Mouse (Mus musculus) cerebellum, adult 2 months (tissue): ENCODE measurements around the gene Mical3.

Experiments used
- CTCF ChIP-seq: fragments of 200-500 bp; IDR thresholded peaks from 2 replicates; pipeline ENCODE4 v1.5.1; 2011; ENCODE audit warnings: low read depth, mild to moderate bottlenecking, control low read depth, low read length, moderate library complexity, borderline replicate concordance; ENCODE audit not compliant: insufficient read depth
- POLR2A ChIP-seq: fragments of 200-500 bp; IDR thresholded peaks from 2 replicates; pipeline ENCODE4 v1.6.1; 2011; ENCODE audit warnings: low read length, control low read depth, borderline replicate concordance; ENCODE audit not compliant: insufficient read depth

DNA sequence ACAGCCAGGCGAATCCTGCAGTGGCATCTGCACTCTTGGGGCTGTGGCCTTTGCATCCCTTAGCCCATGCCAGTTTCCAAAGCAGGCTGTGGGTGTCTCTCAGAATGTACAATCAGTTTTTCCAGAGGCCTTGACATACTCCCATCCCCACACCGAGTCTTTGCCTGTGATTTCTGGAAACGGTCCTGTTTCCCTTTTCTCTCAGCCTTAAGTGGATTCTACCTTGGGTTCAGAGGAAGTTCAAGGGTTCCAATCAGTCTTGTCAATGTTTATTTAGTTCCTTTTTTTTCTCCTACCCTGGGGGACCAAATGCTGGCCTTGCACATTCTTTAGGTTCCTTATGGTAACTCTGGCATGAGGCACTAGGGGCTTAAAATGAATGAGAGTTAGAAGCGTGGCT lies 16.0 kb upstream of the Mical3 start:
- TF ChIP-seq POLR2A (no peak), CTCF (no peak)
